Mouse (Mus musculus) left cerebral cortex, adult 2 months (tissue): Measurements from ENCODE around the gene Slc2a12. TPM values are rescaled to one million over a fixed set of nuclear protein-coding genes. Genes with fewer than 3 reads are reported as not detected.

Experiments
- DNase-seq, 2 experiments: peaks; one replicate each; pipeline ENCODE4 v3.0.0; 2021 to 2022; ENCODE audit warnings: low spot score in 2 of 2, mixed read lengths in 1 of 2; ENCODE audit errors: extremely low spot score in 1 of 2
- H3K27ac ChIP-seq: fragments of 200-600 bp; 2 replicates; pipeline ENCODE4 v1.8.1; 2022
- H3K4me3 ChIP-seq: fragments of 200-600 bp; 2 replicates; pipeline ENCODE4 v1.8.1; 2022
- CTCF ChIP-seq: fragments of 200-600 bp; IDR thresholded peaks from 2 replicates; pipeline ENCODE4 v1.8.1; 2022; ENCODE audit warnings: antibody characterized with exemption, mild to moderate bottlenecking, moderate library complexity
- intact Hi-C: fragments of 180-260 bp; cut with DNase I; formaldehyde crosslinking; loops from one replicate; pipeline ENCODE4 v1.15.1; 2025
- total RNA-seq, 2 experiments: library from RNA; stranded (reverse); gene quantifications; 2 replicates each; pipeline ENCODE4 v1.2.3; 2021

Gene Slc2a12
- total RNA-seq, 2 experiments from 2014 or later = 4.2 to 4.6 TPM

- intact Hi-C loops = loop anchor here (5.0 kb wide), 1 partner anchor 64 kb away; no protein-coding TSS in a partner anchor
- no peak overlapping the region for H3K4me3 ChIP-seq
- H3K27ac ChIP-seq = no peak overlapping the region
- no peak for TF ChIP-seq CTCF
- DNase-seq = no peak
These were observed 68.1 kb downstream of the Slc2a12 start for GRCm38 (mm10) chr10:22712955-22713354.

- intact Hi-C loops = loop anchor here (1.0 to 5.0 kb wide), 3 partner anchors 63 to 367 kb away; no protein-coding TSS in a partner anchor
- TF ChIP-seq CTCF = peak; percentile 86
- peak in 1 of 2 experiments; percentile 58 for DNase-seq
- H3K27ac ChIP-seq = no peak overlapping the region
- H3K4me3 ChIP-seq = no peak overlapping the region
These were observed 69.7 kb downstream of the Slc2a12 start for GRCm38 (mm10) chr10:22714520-22714919.

- DNase-seq = no peak
- Histone ChIP-seq H3K27ac (no peak overlapping the region), H3K4me3 (no peak overlapping the region)
- TF ChIP-seq CTCF = no peak; the same call in 1 of the 2 replicates
- intact Hi-C loops = no loop called here
These were observed 73.7 kb downstream of the Slc2a12 start for GRCm38 (mm10) chr10:22718475-22718874.

- 0 out of 2 replicates have a peak overlapping the region, but pooled peaks have one; percentile 7 for H3K27ac ChIP-seq
- no peak for DNase-seq
- TF ChIP-seq CTCF = no peak
- intact Hi-C loops = loop anchor here (10.0 kb wide), 1 partner anchor 1064 kb away; the partner anchor contains the start of gene Rps12
- no peak overlapping the region for H3K4me3 ChIP-seq
These were observed 76.1 kb downstream of the Slc2a12 start for GRCm38 (mm10) chr10:22720781-22721529.

- H3K4me3 ChIP-seq = no peak overlapping the region
- no peak for DNase-seq
- H3K27ac ChIP-seq = no peak overlapping the region
- TF ChIP-seq CTCF = no peak
- intact Hi-C loops = loop anchor here (10.0 kb wide), 1 partner anchor 1060 kb away; the partner anchor contains the start of gene Rps12
These were observed 80.4 kb downstream of the Slc2a12 start for GRCm38 (mm10) chr10:22725166-22725565.

GRCm38 (mm10) chr10:22726295-22726694 is 81.5 kb downstream of the Slc2a12 start:
- no peak for DNase-seq
- TF ChIP-seq CTCF = no peak
- intact Hi-C loops = loop anchor here (10.0 kb wide), 1 partner anchor 1059 kb away; the partner anchor contains the start of gene Rps12
- Histone ChIP-seq H3K27ac (no peak overlapping the region), H3K4me3 (no peak overlapping the region)

- TF ChIP-seq CTCF = no peak
- Histone ChIP-seq H3K27ac (no peak overlapping the region), H3K4me3 (no peak overlapping the region)
- DNase-seq = no peak
- intact Hi-C loops = loop anchor here (10.0 kb wide), 1 partner anchor 1057 kb away; the partner anchor contains the start of gene Rps12
These were observed 83.4 kb downstream of the Slc2a12 start for GRCm38 (mm10) chr10:22728257-22728656.

- peak in 1 of 2 experiments; percentile 42 for DNase-seq
- peak overlapping the region; percentile 75 for H3K4me3 ChIP-seq
- no peak for TF ChIP-seq CTCF
- intact Hi-C loops = no loop called here
- H3K27ac ChIP-seq = peak overlapping the region; percentile 98
These were observed 85.6 kb downstream of the Slc2a12 start for GRCm38 (mm10) chr10:22730266-22730991.

- no peak for TF ChIP-seq CTCF
These were observed 86.1 kb downstream of the Slc2a12 start for GRCm38 (mm10) chr10:22730992-22731271.

GRCm38 (mm10) chr10:22731272-22732093 is 86.7 kb downstream of the Slc2a12 start, which contains the start of gene Tbpl1:
TSS of gene Tbpl1 (minus strand) at chr10:22731938.
- DNase-seq = peak; percentile 94 to 95
- Histone ChIP-seq H3K4me3 (peak within 1 kb of the TSS; percentile 75), H3K27ac (peak within 1 kb of the TSS; percentile 98)
- intact Hi-C loops = no loop called here
- TF ChIP-seq CTCF = peak; percentile 10

More at GRCm38 (mm10) chr10:22730992-22731271, 86.1 kb downstream of the Slc2a12 start:
- intact Hi-C loops = no loop called here
- H3K27ac ChIP-seq = peak overlapping the region; percentile 98
- peak overlapping the region; percentile 75 for H3K4me3 ChIP-seq
- DNase-seq = no peak

GRCm38 (mm10) chr10:22732181-22732580 is 87.4 kb downstream of the Slc2a12 start:
- Histone ChIP-seq H3K27ac (peak overlapping the region; percentile 98; the same call in 1 of the 2 replicates), H3K4me3 (peak overlapping the region; percentile 75)
- no peak for TF ChIP-seq CTCF
- intact Hi-C loops = no loop called here
- DNase-seq = no peak
